Mouse (Mus musculus) myocyte (in vitro differentiated cells): Measurements from ENCODE around the gene Gng7. TPM values are rescaled to one million over a fixed set of nuclear protein-coding genes. Genes with fewer than 3 reads are reported as not detected.
"Not testable (repeated sequence)": the region's sequence is repeated elsewhere in the genome, so short reads cannot be mapped to it uniquely, and the experiment has no call there.

Experiments used
- H3K27me3 ChIP-seq: one replicate; pipeline ENCODE4 v1.6.1; 2011; ENCODE audit not compliant: control insufficient read depth, insufficient read depth, insufficient read length
- H3K36me3 ChIP-seq: one replicate; pipeline ENCODE4 v1.6.1; 2011; ENCODE audit not compliant: control insufficient read depth, insufficient read depth
- H3K4me2 ChIP-seq: one replicate; pipeline ENCODE4 v1.6.1; 2011; ENCODE audit warnings: low read depth, control low read depth
- H3K4me3 ChIP-seq: one replicate; pipeline ENCODE4 v1.5.1; 2011; ENCODE audit warnings: mild to moderate bottlenecking, control low read depth, moderate library complexity
- H3K79me2 ChIP-seq: one replicate; pipeline ENCODE4 v1.6.1; 2011; ENCODE audit not compliant: control insufficient read depth, insufficient read depth
- H3ac ChIP-seq: one replicate; pipeline ENCODE4 v1.6.1; 2011; ENCODE audit not compliant: control insufficient read depth, insufficient read length
- CEBPB ChIP-seq: IDR thresholded peaks from 2 replicates; pipeline ENCODE4 v1.6.1; 2011; ENCODE audit warnings: mild to moderate bottlenecking, moderate library complexity; ENCODE audit not compliant: poor library complexity, insufficient read depth, severe bottlenecking
- E2F4 ChIP-seq: IDR thresholded peaks from one replicate; pipeline ENCODE4 v1.6.1; 2011; ENCODE audit warnings: mild to moderate bottlenecking, control low read depth, moderate library complexity; ENCODE audit not compliant: insufficient read depth
- MAX ChIP-seq: IDR thresholded peaks from one replicate; pipeline ENCODE4 v1.6.1; 2011; ENCODE audit warnings: low read depth, mild to moderate bottlenecking, control low read depth
- MYOD1 ChIP-seq, 3 experiments: IDR thresholded peaks; one replicate each; pipeline ENCODE4 v1.6.1; 2011; ENCODE audit warnings: control low read depth in 2 of 3, low read depth in 2 of 3, mild to moderate bottlenecking in 2 of 3, moderate library complexity in 1 of 3; ENCODE audit not compliant: insufficient read length in 2 of 3, control insufficient read depth in 1 of 3
- MYOG ChIP-seq, 3 experiments: IDR thresholded peaks; one replicate each; pipeline ENCODE4 v1.6.1; 2011; ENCODE audit warnings: control low read depth in 2 of 3, low read depth in 2 of 3, mild to moderate bottlenecking in 2 of 3; ENCODE audit not compliant: insufficient read length in 2 of 3, control insufficient read depth in 1 of 3, insufficient read depth in 1 of 3
- POLR2A ChIP-seq: IDR thresholded peaks from one replicate; pipeline ENCODE4 v1.6.1; 2011; ENCODE audit warnings: low read depth, mild to moderate bottlenecking, control low read depth, moderate library complexity; ENCODE audit not compliant: insufficient read length
- POLR2AphosphoS2 ChIP-seq: IDR thresholded peaks from one replicate; pipeline ENCODE4 v1.6.1; 2011; ENCODE audit warnings: low read depth, control low read depth; ENCODE audit not compliant: insufficient read length
- REST ChIP-seq: IDR thresholded peaks from one replicate; pipeline ENCODE4 v1.6.1; 2011; ENCODE audit warnings: mild to moderate bottlenecking, control low read depth, moderate library complexity; ENCODE audit not compliant: insufficient read depth, insufficient read length
- SRF ChIP-seq: IDR thresholded peaks from one replicate; pipeline ENCODE4 v1.6.1; 2011; ENCODE audit warnings: low read depth; ENCODE audit not compliant: control insufficient read depth, insufficient read length
- TCF12 ChIP-seq: IDR thresholded peaks from one replicate; pipeline ENCODE4 v1.6.1; 2011; ENCODE audit warnings: mild to moderate bottlenecking, control low read depth; ENCODE audit not compliant: poor library complexity, insufficient read depth, severe bottlenecking
- TCF3 ChIP-seq: IDR thresholded peaks from one replicate; pipeline ENCODE4 v1.6.1; 2011; ENCODE audit warnings: low read depth, control low read depth; ENCODE audit not compliant: insufficient read length
- USF1 ChIP-seq: IDR thresholded peaks from one replicate; pipeline ENCODE4 v1.6.1; 2011; ENCODE audit warnings: low read depth, mild to moderate bottlenecking, control low read depth, moderate library complexity
- polyA plus RNA-seq: library from polyadenylated mRNA; unstranded; fragments of >200 nt; fragmentation: generic; extraction: Trizol; gene quantifications from one replicate; pipeline ENCODE4 v1.2.1, GENCODE M21; 2012; ENCODE audit warnings: missing spikeins

Gng7 gene
- polyA plus RNA-seq: 0.47 TPM

- Histone ChIP-seq H3K36me3 (no peaks in the 10 kb centered on the region), H3K4me3 (no peak within 1 kb of the TSS), H3K4me2 (peak within 1 kb of the TSS; percentile 27), H3ac (no peak within 1 kb of the TSS), H3K27me3 (peaks cover 8% of the 10 kb centered on the region), H3K79me2 (no peaks in the 10 kb centered on the region)
- no peak for TF ChIP-seq TCF3
Measured at GRCm38 (mm10) chr10:81014393-81015384, at the start of gene Gng7. Gene Gng7, minus strand, starts transcription at chr10:81014945.

GRCm38 (mm10) chr10:81064519-81064918, 49.8 kb upstream of the Gng7 start:
- H3ac ChIP-seq: not testable (repeated sequence)

GRCm38 (mm10) chr10:81062710-81063109, 48.0 kb upstream of the Gng7 start:
- Histone ChIP-seq H3K79me2 (peaks cover 23% of the 10 kb centered on the region), H3K36me3 (no peaks in the 10 kb centered on the region), H3ac (no peak overlapping the region), H3K27me3 (peaks cover 9% of the 10 kb centered on the region), H3K4me2 (no peak overlapping the region), H3K4me3 (no peak overlapping the region)
- TF ChIP-seq CEBPB (no peak), E2F4 (no peak), MAX (no peak), TCF12 (no peak), MYOG (IDR thresholded peaks at IDR 0.05; ENCODE audit: control insufficient read depth in 1 of 3, insufficient read depth in 1 of 3, insufficient read length in 2 of 3, low read depth in 2 of 3) (no peak), POLR2AphosphoS2 (no peak), SRF (no peak), USF1 (no peak), REST (no peak), TCF3 (no peak), MYOD1 (IDR thresholded peaks at IDR 0.05; ENCODE audit: control insufficient read depth in 1 of 3, insufficient read length in 2 of 3, low read depth in 2 of 3) (no peak), POLR2A (no peak)

More at GRCm38 (mm10) chr10:81064519-81064918, 49.8 kb upstream of the Gng7 start:
- not testable (repeated sequence) for H3K36me3 ChIP-seq, H3K79me2 ChIP-seq, H3K27me3 ChIP-seq, H3K4me2 ChIP-seq, H3K4me3 ChIP-seq

DNA sequence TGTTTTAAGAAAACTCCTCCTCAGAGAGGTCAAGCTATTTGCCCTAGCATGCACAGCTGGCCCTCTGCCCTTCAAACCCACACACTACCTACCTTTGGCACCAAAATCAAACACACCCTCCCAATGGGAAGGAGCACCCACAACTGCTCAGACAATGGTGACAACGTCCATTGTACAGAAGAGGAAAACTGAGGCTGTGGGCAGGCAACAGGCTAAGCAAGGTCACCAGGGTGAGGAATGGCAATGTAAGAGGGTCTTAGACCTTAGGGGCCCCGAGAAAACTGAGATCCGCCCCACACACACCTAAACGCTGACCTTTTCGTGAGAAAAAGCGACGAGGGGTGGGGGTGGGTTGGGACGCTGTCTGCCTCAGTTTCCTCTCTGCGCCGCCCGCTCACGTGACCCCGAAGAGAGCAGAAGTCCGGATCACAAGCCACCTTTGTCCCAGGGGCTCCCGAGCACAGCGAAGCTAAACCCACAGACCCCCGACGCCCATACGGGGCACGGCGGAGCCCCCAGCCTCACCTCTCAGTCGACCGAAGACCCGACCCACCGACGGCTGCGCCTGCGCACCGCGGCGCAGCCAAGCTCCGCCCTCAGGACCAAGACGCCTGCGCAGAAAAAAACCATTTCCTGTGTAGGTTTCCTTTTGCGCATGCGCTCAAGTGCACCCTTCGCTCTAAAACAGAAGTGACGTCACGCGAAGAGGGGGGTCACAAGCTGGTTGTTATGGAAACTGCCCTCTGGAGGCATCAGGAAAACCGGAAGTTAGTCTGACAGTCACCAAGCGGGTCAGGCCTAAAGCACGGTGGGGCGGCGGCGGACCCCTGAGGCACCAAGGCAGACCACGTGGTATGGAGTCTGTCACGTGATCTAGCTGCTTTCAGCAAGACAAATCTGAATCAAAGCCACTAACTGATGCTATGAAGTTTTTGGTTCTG, 45.1 kb upstream of the Gng7 start, which contains the start of gene Sgta:
Gene Sgta (minus strand): TSS at position 579 of the 941 bp plus-strand sequence.
- H3K36me3 ChIP-seq: no peaks in the 10 kb centered on the region
- H3K79me2 ChIP-seq: peaks cover 51% of the 10 kb centered on the region
- TF ChIP-seq TCF3 (no peak), POLR2A (peak; percentile 64), POLR2AphosphoS2 (peak; percentile 65), USF1 (peak; percentile 97), MYOG (IDR thresholded peaks at IDR 0.05; ENCODE audit: control insufficient read depth in 1 of 3, insufficient read depth in 1 of 3, insufficient read length in 2 of 3, low read depth in 2 of 3) (no peak)
- H3ac ChIP-seq: peak within 1 kb of the TSS; percentile 62
- peak within 1 kb of the TSS; percentile 96 for H3K4me2 ChIP-seq
- peak within 1 kb of the TSS; percentile 94 for H3K4me3 ChIP-seq
- H3K27me3 ChIP-seq: no peaks in the 10 kb centered on the region

- Histone ChIP-seq H3K36me3 (no peaks in the 10 kb centered on the region), H3K4me3 (peak overlapping the region; percentile 94), H3ac (peak overlapping the region; percentile 62), H3K79me2 (peaks cover 60% of the 10 kb centered on the region), H3K4me2 (peak overlapping the region; percentile 96), H3K27me3 (no peaks in the 10 kb centered on the region)
- TF ChIP-seq REST: no peak
- TF ChIP-seq CEBPB: no peak
- TF ChIP-seq E2F4: no peak
- no peak for TF ChIP-seq TCF12
- TF ChIP-seq MYOD1 (IDR thresholded peaks at IDR 0.05; ENCODE audit: control insufficient read depth in 1 of 3, insufficient read length in 2 of 3, low read depth in 2 of 3): no peak
- no peak for TF ChIP-seq MAX
- TF ChIP-seq TCF3: no peak
- TF ChIP-seq USF1: no peak
- TF ChIP-seq SRF: no peak
- no peak for TF ChIP-seq POLR2A
- TF ChIP-seq POLR2AphosphoS2: no peak
- no peak for TF ChIP-seq MYOG (IDR thresholded peaks at IDR 0.05; ENCODE audit: control insufficient read depth in 1 of 3, insufficient read depth in 1 of 3, insufficient read length in 2 of 3, low read depth in 2 of 3)
Measured at GRCm38 (mm10) chr10:81058896-81059295, 44.2 kb upstream of the Gng7 start.
